ENCODE assay signal across 17 mouse cellular contexts in the genomic region with DNA sequence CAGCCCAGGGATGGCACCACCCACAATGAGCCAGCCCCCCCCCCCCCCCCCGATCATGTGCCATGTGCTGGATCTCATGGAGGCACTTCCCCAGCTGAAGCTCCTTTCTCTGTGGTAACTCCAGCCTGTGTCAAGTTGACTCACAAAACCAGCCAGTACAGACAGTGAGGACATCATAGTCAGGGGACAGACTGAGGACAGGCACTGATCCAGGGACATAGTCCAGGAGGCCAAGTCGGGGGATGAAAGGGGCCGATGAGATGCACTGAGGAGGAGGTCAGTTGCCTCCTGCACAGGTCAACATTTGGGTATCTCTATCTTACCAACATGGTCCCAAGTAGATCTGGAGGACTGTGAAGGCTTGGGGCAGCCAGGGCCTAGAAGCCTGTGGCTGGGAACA.
"Had no signal": no experiment of that assay in that cellular context is flagged by ENCODE, and none has a peak within 500 bp of the region (broad histone marks: within the 10 kb centered on the region; RNA-seq: fewer than 3 reads in every experiment).

No protein-coding gene starts in this region.

- H3K4me2 ChIP-seq: lung, embryonic 14.5 days; midbrain, embryonic 12.5 days; neural tube, embryonic 13.5 days; neural tube, embryonic 15.5 days; stomach, embryonic 15.5 days had no signal

- H3K4me1 ChIP-seq: neural tube, embryonic 13.5 days had no signal

- H3K9me3 ChIP-seq: midbrain, embryonic 10.5 days; midbrain, embryonic 12.5 days; neural tube, embryonic 13.5 days; neural tube, embryonic 15.5 days; stomach, embryonic 15.5 days had no signal

- H3K36me3 ChIP-seq: stomach, embryonic 15.5 days had no signal

- H3K27ac ChIP-seq: midbrain, embryonic 10.5 days; midbrain, embryonic 12.5 days; neural tube, embryonic 13.5 days; neural tube, embryonic 15.5 days; stomach, embryonic 15.5 days; stomach, postnatal 0 days had no signal

- H3K27me3 ChIP-seq: midbrain, embryonic 12.5 days; neural tube, embryonic 13.5 days; neural tube, embryonic 15.5 days; stomach, embryonic 15.5 days had no signal

- H3K9ac ChIP-seq: lung, embryonic 14.5 days; midbrain, embryonic 12.5 days; neural tube, embryonic 13.5 days; neural tube, embryonic 15.5 days; stomach, embryonic 15.5 days had no signal

- ATAC-seq: midbrain, embryonic 16.5 days had no signal

- H3K4me3 ChIP-seq: midbrain, embryonic 10.5 days; midbrain, embryonic 12.5 days; myocyte; neural tube, embryonic 13.5 days; neural tube, embryonic 15.5 days; stomach, embryonic 15.5 days had no signal

- DNase-seq: lung, adult 18-20 months; lung, embryonic 14.5 days; lung, postnatal 10 days; lung, postnatal 4 days; midbrain, embryonic 14.5 days; right cerebral cortex, postnatal 14 days; thymus, adult 2 months; thymus, postnatal 25 days; thymus, postnatal 4 days had no signal
